Mouse (Mus musculus): ENCODE results near the gene Btla.

Btla gene

GRCm38 (mm10) chr16:45261321-45261720, 37.2 kb downstream of the Btla start:
- no peak for DNase-seq

- DNase-seq: no peak
Measured at GRCm38 (mm10) chr16:45262051-45262450, 37.9 kb downstream of the Btla start.

GRCm38 (mm10) chr16:45269886-45270285, 45.8 kb downstream of the Btla start:
- no peak for DNase-seq

- no peak for DNase-seq
Measured at GRCm38 (mm10) chr16:45283093-45283492, 59.0 kb downstream of the Btla start.

- DNase-seq: no peak
Measured at GRCm38 (mm10) chr16:45297806-45298205, 73.7 kb downstream of the Btla start.

All from cerebellum, postnatal 36 days (tissue).